Mouse (Mus musculus): ENCODE measurements around the gene AW549877. TPM values are rescaled to one million over a fixed set of nuclear protein-coding genes. Genes with fewer than 3 reads are reported as not detected.

The AW549877 gene
- 34.8 and 57.2 TPM in 2 replicates for polyA plus RNA-seq (2012; rRNA removed)

DNA sequence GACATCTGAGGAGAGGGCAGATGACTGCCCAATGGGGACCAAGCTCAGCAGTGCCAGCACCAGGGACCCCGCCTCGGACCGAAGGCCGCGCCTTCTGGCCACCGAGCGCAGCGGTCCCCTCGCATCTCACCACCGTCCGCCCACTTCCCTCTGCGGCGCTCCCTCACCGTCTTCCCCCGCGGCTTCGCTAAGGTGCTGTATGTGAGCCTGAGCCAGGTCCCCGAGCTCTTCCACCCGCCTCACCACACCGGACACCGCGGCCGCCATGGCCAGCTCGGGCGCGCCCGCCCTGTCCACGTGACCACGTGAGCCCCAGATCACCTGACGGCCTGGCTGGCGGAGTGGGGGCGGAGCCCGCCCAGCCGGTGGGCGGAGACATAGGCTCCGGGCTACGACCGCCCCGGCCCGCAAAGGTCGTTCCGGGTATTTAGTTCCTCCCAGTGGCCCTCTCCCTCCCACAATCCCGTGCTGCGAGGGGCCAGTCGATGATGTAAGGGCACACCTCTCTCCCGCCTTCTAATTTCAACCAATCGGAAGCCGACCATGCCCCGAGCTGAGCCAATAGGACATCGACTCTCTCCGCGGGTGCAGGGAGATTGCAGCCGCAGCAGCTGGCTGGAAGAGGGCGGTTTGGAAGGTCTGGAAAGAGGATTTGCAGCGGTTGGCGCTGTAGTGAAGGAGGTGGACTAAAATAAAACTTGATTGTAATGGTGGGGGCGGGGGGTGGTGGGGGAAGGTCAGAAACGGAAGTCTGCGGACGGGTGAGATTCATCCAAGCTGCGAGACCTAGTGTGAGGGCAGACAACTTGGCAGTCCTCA, at the start of gene AW549877:
TSS of gene AW549877 (minus strand) at position 297 of the 819 bp plus-strand sequence.

GRCm38 (mm10) chr15:4026231-4026773, 30.8 kb upstream of the AW549877 start, which contains the start of gene Oxct1:
Oxct1 (plus strand) TSS chr15:4026383.

DNA sequence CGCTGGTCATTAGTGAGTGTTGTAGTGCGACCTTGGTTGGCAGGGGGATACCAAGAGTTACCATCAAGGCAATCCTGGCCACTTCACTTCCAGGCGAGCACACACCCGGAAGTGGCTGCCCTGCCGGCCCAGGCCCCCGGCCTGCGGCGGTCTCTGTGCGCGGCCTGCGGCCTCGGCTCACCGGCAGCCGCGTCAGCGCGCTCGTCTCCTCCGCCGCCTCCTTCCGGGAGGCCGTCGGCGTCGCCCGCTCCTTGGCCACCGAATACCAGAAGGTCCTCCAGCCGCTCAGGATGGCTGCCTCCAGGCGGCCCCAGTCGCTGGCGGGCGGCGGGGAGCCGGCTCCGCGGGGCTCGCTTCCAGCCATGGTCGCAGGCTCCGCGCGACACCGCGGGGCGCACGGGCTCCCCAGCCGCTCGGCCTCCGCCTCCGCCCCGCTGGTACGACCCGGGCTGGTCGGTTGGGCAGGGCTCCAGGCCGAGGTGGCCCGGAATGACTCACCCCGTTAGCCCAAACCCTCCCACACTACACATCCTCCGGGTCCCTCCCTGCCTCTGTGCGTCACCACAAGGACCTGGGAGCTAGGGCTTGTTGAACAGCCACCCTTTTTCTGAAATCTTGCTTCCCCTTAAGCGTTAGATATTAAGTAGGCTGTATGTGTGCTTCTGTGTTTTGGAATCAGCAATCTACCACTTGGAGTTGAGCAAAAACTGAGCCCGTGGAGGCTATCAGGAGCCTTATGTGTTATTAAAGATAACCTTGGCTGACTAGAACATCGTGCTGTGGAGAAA, 16.3 kb downstream of the AW549877 start, which contains the start of gene Fbxo4:
TSS of gene Fbxo4 (minus strand) at position 513 of the 788 bp plus-strand sequence.

Other genes starting within 250 kb of the AW549877 start
- gene Fbxo4, start 16.2 kb downstream of the AW549877 start, polyA plus RNA-seq (2012; rRNA removed): 7.3 and 9.9 TPM in 2 replicates
- 78.1 and 78.7 TPM in 2 replicates for gene Oxct1, start 30.6 kb upstream of the AW549877 start, polyA plus RNA-seq (2012; rRNA removed)